Mouse (Mus musculus): Measurements from ENCODE around the gene Manbal.

GRCm38 (mm10) chr2:157418206-157418605, 50.8 kb downstream of the Manbal start, which contains the start of gene Src:
- TF ChIP-seq CTCF (IDR thresholded peaks at IDR 0.05; ENCODE audit: low read depth), result no peak
- no peak for TF ChIP-seq EP300 (IDR thresholded peaks at IDR 0.05; ENCODE audit: low read depth)

Measured in liver, embryonic 14.5 days (tissue).